Mouse (Mus musculus): ENCODE data around the gene Cd300lb.

DNA sequence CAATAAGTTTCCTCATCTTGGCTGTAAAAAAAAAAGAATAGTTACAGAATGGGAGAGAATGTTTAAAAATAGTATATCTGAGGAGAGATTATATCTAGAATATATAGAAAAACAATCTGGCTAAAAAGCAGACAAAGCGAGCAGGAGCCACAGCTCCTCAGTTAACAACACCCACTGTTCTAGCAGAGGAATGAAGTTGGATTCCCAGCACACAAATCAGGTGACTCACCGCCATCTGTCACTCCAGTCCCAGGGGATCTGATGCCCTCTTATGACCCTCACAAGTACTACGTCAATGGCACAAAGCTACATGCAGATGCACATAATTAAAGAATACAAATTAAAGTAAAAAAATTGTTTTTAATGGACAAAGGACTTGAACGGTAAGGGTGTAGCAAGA, 11.7 kb downstream of the Cd300lb start:
- TF ChIP-seq TBP (IDR thresholded peaks at IDR 0.05; ENCODE audit: low read depth, low read length) (no peak), POLR2A (IDR thresholded peaks at IDR 0.05; ENCODE audit: control insufficient read depth in 1 of 2, insufficient read depth in 1 of 2, low read depth in 1 of 2, low read length in 2 of 2, poor library complexity in 1 of 2) (no peak), CTCF (IDR thresholded peaks at IDR 0.05 in 2 of 3, conservative IDR thresholded peaks at IDR 0.05 in 1 of 3; ENCODE audit: control insufficient read depth in 1 of 3, insufficient read depth in 1 of 3, low read depth in 2 of 3, low read length in 3 of 3, poor library complexity in 1 of 3, severe bottlenecking in 1 of 3) (no peak), ZKSCAN1 (IDR thresholded peaks at IDR 0.05; ENCODE audit: low read depth, low read length) (no peak), TAL1 (IDR thresholded peaks at IDR 0.05; ENCODE audit: low read length) (no peak), CHD2 (IDR thresholded peaks at IDR 0.05; ENCODE audit: low read length) (no peak), NRF1 (IDR thresholded peaks at IDR 0.05; ENCODE audit: insufficient read depth, low read depth, low read length, poor library complexity, severe bottlenecking) (no peak), EP300 (IDR thresholded peaks at IDR 0.05; ENCODE audit: low read depth in 1 of 2, low read length in 2 of 2) (no peak)
